Mouse (Mus musculus) lung, postnatal 0 days (tissue): ENCODE data around the gene Cdhr3.
A peak's percentile ranks its signal among the peaks of the same experiment; 100 is the strongest.

ENCODE experiments used
- CTCF ChIP-seq: IDR thresholded peaks from 2 replicates; pipeline ENCODE4 v1.5.1; 2016; ENCODE audit warnings: antibody characterized with exemption, mild to moderate bottlenecking
- EP300 ChIP-seq: IDR thresholded peaks from 2 replicates; pipeline ENCODE4 v1.6.1; 2016; ENCODE audit warnings: antibody characterized with exemption, mild to moderate bottlenecking, control low read depth

- TF ChIP-seq CTCF (no peak), EP300 (peak; percentile 61)
Measured at GRCm38 (mm10) chr12:32989731-32990130, 102.9 kb downstream of the Cdhr3 start.
